Mouse (Mus musculus) small intestine, adult 2 months (tissue): ENCODE measurements around the gene Ldlrad2. TPM values are rescaled to one million over a fixed set of nuclear protein-coding genes. Genes with fewer than 3 reads are reported as not detected.
A peak's percentile ranks its signal among the peaks of the same experiment; 100 is the strongest.
"Not testable (repeated sequence)": the region's sequence is repeated elsewhere in the genome, so short reads cannot be mapped to it uniquely, and the experiment has no call there.

Experiments used
- H3K27ac ChIP-seq: fragments of 200-500 bp; 2 replicates; pipeline ENCODE4 v1.5.1; 2012; ENCODE audit warnings: low read depth, low read length, control low read depth, inconsistent platforms; ENCODE audit not compliant: insufficient read depth
- H3K27me3 ChIP-seq: fragments of 200-500 bp; 2 replicates; pipeline ENCODE4 v1.6.1; 2012; ENCODE audit warnings: mild to moderate bottlenecking, moderate library complexity, low read length, inconsistent platforms; ENCODE audit not compliant: control insufficient read depth, insufficient read depth
- H3K36me3 ChIP-seq: fragments of 200-500 bp; 2 replicates; pipeline ENCODE4 v1.6.1; 2012; ENCODE audit warnings: mild to moderate bottlenecking, low read length, control low read depth, inconsistent platforms; ENCODE audit not compliant: control insufficient read depth, insufficient read depth
- H3K4me1 ChIP-seq: fragments of 200-500 bp; 2 replicates; pipeline ENCODE4 v1.6.1; 2012; ENCODE audit warnings: low read length, inconsistent platforms, mixed read lengths; ENCODE audit not compliant: control insufficient read depth, insufficient read depth, insufficient read length
- H3K4me3 ChIP-seq: fragments of 200-500 bp; 2 replicates; pipeline ENCODE4 v1.5.1; 2012; ENCODE audit warnings: low read depth, mild to moderate bottlenecking, control low read depth, inconsistent platforms, low read length, moderate library complexity
- CTCF ChIP-seq: fragments of 200-500 bp; IDR thresholded peaks from 2 replicates; pipeline ENCODE4 v1.5.1; 2012; ENCODE audit warnings: low read depth, mild to moderate bottlenecking, control low read depth, inconsistent platforms, low read length, moderate library complexity, mixed read lengths; ENCODE audit not compliant: insufficient replicate concordance, insufficient read length; ENCODE audit errors: extremely low read depth
- POLR2A ChIP-seq: fragments of 200-500 bp; IDR thresholded peaks from 2 replicates; pipeline ENCODE4 v1.6.1; 2012; ENCODE audit warnings: low read depth, mild to moderate bottlenecking, control low read depth, inconsistent platforms, low read length, moderate library complexity
- WGBS: fragments of 180-500 bp; shearing (Covaris S2); methylation state at CpG from one replicate; pipeline ENCODE4 v1.1.7; 2018; 5-methylcytosine and 5-hydroxymethylcytosine counted together
- polyA plus RNA-seq: library from polyadenylated mRNA; depleted of rRNA; stranded (reverse); fragments of >200 nt; gene quantifications from 2 replicates; pipeline ENCODE4 v1.2.3, GENCODE M21; 2012

The Ldlrad2 gene
- polyA plus RNA-seq, 1 experiment, result not detected

DNA sequence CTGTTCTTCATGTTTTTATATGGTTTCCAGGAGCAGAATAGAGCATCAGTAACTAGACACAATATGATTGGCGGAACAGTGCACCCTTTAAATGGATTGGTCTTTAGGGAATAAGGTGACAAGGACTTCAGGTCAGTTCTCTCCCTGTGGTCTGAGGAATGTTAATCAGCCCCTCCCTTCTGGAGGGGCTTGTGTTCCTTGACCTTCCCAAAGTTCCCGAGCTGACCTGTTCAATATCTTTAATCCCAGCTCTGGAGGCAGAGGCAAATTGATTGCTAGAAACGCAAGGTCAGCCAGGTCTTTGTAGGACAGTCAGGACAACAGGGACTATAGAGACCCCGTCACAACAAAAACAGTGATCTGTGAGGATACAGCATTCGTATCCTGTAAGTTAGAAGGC, 24.2 kb upstream of the Ldlrad2 start:
- Histone ChIP-seq H3K27ac (no peak overlapping the region), H3K4me1 (peaks cover 3% of the 10 kb centered on the region; the same call in 1 of the 2 replicates), H3K4me3 (no peak overlapping the region), H3K36me3 (no peaks in the 10 kb centered on the region; the same call in 1 of the 2 replicates), H3K27me3 (no peaks in the 10 kb centered on the region)
- 91% methylated on average over 5 of the region's 5 CpGs for WGBS
- TF ChIP-seq CTCF (no peak), POLR2A (no peak)

DNA sequence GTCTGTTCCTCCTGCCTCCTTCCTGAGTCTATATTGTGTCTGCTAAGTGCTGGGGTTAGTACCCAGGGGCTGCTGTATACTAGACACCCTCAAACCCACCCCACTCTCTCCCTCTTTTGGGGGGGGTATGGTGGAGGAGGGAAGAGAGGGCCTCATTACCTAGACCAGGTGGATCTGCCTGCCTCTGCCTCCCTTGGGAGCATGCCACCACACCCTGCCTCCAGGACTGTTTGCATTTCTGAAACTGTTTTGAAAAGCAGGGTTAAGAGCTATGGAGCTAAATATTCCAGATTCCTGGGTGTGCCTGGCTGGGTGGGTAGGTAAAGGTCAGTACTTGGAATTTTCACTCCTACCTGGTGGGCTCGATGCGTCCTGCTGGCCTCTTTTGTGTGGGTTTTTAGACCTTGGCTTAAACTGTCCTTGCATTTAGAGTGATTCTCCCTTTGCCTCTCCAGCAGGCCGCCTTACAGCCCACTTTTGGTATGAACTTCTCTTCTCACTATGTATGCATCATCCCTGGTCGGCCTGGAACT, 22.8 kb upstream of the Ldlrad2 start:
- TF ChIP-seq CTCF, result no peak
- TF ChIP-seq POLR2A, result no peak
- peaks cover 3% of the 10 kb centered on the region; the same call in 1 of the 2 replicates for H3K4me1 ChIP-seq
- H3K4me3 ChIP-seq, result no peak overlapping the region
- no peaks in the 10 kb centered on the region; the same call in 1 of the 2 replicates for H3K36me3 ChIP-seq
- H3K27ac ChIP-seq, result no peak overlapping the region
- no peaks in the 10 kb centered on the region for H3K27me3 ChIP-seq
- 95% methylated on average over 4 of the region's 4 CpGs for WGBS

DNA sequence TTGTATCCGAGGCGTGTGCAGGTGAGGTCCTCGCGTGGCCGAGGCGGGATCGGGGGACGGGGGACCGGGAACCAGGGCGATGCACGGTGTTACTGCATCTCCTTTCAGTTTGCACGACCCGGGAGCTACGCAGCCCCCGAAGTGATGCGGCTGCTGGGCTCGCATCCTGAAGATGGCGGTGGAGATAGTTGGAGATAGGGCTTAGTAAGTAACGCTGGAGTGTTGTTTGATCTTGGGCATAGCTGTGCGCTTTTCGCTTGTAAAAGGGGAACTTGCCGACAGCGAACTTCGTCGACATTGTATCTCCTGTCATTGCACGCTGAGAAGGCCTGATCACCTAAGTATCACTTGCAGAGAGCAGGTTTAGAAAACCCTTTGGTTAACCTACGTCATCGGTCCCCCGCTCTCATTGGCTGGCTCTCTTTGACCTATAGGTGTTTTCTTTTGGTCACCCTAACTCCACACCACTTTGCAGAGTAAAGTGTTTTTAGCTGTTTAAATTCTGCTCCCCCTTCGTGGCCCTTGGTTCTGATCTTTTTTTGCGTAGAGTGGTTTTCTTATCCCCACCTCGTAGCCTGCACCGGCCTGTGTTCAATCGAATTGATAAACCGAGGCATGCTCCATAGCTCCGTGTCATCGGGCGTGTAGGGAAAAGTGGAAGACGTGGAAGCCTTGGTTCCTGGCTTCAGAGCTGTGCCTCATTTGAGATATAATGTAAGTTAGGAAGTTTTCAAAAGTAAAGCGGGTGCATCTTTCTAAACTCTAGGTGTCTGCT, 20.3 kb upstream of the Ldlrad2 start:
- H3K27ac ChIP-seq, result peak overlapping the region; percentile 63
- H3K27me3 ChIP-seq, result no peaks in the 10 kb centered on the region
- H3K4me3 ChIP-seq, result peak overlapping the region; percentile 74
- TF ChIP-seq CTCF (no peak), POLR2A (no peak)
- WGBS, result under 1% methylated on average over 40 of the region's 40 CpGs
- H3K36me3 ChIP-seq, result no peaks in the 10 kb centered on the region; the same call in 1 of the 2 replicates
- peaks cover 3% of the 10 kb centered on the region; the same call in 1 of the 2 replicates for H3K4me1 ChIP-seq

DNA sequence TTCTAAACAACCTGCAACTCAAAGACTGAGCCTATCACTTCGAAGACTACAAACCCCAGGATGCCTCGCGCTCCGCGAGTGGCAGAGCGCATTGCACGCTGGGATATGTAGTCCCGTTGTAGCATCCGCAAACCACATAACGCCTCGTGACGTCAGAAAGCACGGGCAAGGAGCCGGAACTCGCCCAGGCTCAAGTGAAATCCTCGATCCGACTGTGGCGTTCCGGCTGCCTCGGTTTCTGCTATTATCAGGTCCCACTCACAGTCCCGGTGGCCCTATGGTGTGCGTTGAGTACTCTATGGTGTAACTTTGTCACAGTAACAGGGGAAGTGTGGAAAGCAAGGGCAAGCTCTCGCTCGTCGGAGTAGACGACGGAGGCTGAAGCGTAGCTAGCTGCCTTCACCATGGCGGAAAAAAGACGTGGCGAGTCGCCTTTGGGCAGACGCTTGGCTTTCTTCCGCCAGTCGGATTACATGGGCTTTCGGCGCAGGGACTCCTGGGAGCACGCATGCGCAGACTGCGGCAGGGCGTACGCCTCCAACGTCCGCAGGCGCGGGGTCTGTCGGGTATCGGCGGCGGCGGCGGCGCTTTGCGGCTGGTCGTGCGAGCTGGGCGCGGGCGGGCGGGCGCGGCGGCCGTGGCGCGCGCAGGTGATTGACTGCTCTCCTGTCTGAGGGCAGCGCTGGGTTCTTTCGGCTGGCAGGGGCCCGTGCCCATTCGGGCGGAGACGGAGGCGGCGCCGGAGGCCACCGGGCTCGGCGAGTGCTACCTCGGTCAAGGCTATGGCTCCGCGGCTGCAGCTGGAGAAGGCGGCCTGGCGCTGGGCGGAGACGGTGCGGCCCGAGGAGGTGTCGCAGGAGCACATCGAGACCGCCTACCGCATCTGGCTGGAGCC, 19.5 kb upstream of the Ldlrad2 start, which contains the start of gene Usp48:
Gene Usp48 (plus strand): TSS at position 155 of the 895 bp plus-strand sequence.
- Histone ChIP-seq H3K27me3 (no peaks in the 10 kb centered on the region), H3K36me3 (no peaks in the 10 kb centered on the region; the same call in 1 of the 2 replicates), H3K4me3 (peak within 1 kb of the TSS; percentile 74), H3K27ac (peak within 1 kb of the TSS; percentile 99), H3K4me1 (peaks cover 3% of the 10 kb centered on the region; the same call in 1 of the 2 replicates)
- TF ChIP-seq CTCF (no peak), POLR2A (peak; percentile 78)
- under 1% methylated on average over 92 of the region's 92 CpGs for WGBS

DNA sequence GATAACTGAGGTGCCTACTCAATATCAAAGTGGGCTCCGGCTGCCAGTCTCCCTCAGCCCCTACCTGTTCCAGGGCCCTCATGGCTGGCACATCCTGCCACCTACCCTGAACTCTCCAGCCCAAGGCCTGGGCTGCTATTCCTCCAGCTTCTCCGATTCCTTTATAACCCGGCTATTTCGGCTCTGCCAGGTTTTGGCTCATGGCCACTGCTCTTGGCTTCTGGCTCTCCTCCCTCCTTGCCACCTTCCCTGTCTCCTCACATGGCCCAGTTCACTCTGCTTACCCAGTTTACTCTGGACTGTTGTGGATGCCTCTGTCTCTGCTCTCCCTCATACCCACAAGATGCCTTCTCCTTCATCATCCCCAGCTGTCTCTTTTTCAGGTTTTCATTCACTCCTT, 16.6 kb upstream of the Ldlrad2 start:
- Histone ChIP-seq H3K36me3 (no peaks in the 10 kb centered on the region), H3K4me3 (no peak overlapping the region), H3K4me1 (peaks cover 3% of the 10 kb centered on the region; the same call in 1 of the 2 replicates), H3K27ac (no peak overlapping the region), H3K27me3 (no peaks in the 10 kb centered on the region)
- TF ChIP-seq CTCF, result no peak
- no peak for TF ChIP-seq POLR2A
- 39% methylated on average over 4 of the region's 4 CpGs for WGBS

DNA sequence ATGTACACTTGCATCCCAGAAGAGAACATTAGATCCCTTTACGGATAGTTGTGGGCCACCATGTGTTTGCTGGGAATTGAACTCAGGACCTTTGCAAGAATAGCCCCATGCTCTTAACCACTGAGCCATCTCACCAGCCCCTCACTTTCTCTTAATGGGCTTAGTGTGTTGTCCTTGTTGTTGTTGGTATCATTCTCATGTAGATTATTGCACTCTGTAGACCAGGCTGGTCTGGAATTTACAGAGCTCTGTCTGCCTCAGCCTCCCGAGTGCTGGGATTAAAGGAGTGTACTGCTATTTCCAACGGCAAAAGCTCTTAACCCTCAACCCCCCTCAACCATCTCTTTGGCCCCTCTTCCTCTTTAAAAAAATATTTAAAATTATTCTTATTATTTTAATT, 15.2 kb upstream of the Ldlrad2 start:
- Histone ChIP-seq H3K4me3 (no peak overlapping the region), H3K4me1 (no peaks in the 10 kb centered on the region), H3K36me3 (no peaks in the 10 kb centered on the region), H3K27ac (no peak overlapping the region), H3K27me3 (no peaks in the 10 kb centered on the region)
- 88% methylated on average over 3 of the region's 3 CpGs for WGBS
- no peak for TF ChIP-seq CTCF
- TF ChIP-seq POLR2A, result no peak

DNA sequence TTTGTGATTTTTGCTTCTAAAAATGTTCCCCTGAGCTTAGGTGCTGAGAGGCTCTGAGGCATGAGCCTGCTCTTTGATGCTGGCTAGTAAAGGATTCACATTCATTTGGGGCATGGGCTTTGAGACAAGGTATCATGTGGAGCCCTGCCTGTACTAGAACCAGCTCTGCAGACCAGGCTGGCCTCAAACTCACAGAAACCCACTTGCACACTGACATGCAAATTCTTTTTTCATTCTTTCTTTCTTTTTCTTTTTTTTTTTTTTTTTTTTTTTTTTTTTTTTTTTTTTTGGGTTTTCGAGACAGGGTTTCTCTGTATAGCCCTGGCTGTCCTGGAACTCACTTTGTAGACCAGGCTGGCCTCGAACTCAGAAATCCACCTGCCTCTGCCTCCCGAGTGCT, 14.7 kb upstream of the Ldlrad2 start:
- H3K36me3 ChIP-seq, H3K4me1 ChIP-seq, H3K4me3 ChIP-seq, H3K27ac ChIP-seq, H3K27me3 ChIP-seq: not testable (repeated sequence)
- WGBS, result 77% methylated on average over 2 of the region's 3 CpGs
